Comparison of ENCODE assay signal across 9 mouse cellular contexts in genomic region chr15:28109916-28110315, GRCm38 (mm10).
DNase-seq lines count a peak whose midpoint lies in the region; ATAC-seq lines count a peak whose summit lies in the region.
"Had no signal": no experiment of that assay in that cellular context is flagged by ENCODE, and none has a peak within 500 bp of the region (broad histone marks: within the 10 kb centered on the region; RNA-seq: fewer than 3 reads in every experiment).

No protein-coding gene starts in this region.

- no peaks in the 10 kb centered on the region for H3K36me3 ChIP-seq in forebrain, embryonic 16.5 days (ENCODE audit: control insufficient read depth, insufficient read depth)

- 8% methylated on average over 8 of the region's 8 CpGs for WGBS in forebrain, embryonic 16.5 days

- H3K27ac ChIP-seq in forebrain, embryonic 16.5 days (ENCODE audit: low read length) = no peak overlapping the region

- H3K4me2 ChIP-seq in forebrain, embryonic 16.5 days (ENCODE audit: low read length) = peak overlapping the region; percentile 18; the same call in 1 of the 2 replicates

- DNase-seq in layer of hippocampus, adult 11-12 months (ENCODE audit: low spot score) = peak; percentile 53
- DNase-seq in layer of hippocampus, postnatal 25 days (ENCODE audit: extremely low spot score in 1 of 2, low spot score in 1 of 2) = no peak
- DNase-seq in layer of hippocampus, adult 9-11 months = peak; percentile 75
- peak; percentile 27 for DNase-seq in right cerebral cortex, postnatal 14 days
- no peak for DNase-seq in gastrocnemius, adult 8-10 months (ENCODE audit: low spot score in 2 of 2)
- no peak for DNase-seq in thymus, postnatal 14 days
- no peak for DNase-seq in cerebellum, adult 9-11 months
- DNase-seq: liver had no signal

- no peaks in the 10 kb centered on the region for H3K27me3 ChIP-seq in forebrain, embryonic 16.5 days (replicated peaks; ENCODE audit: control insufficient read depth, insufficient read depth, low read length)

- H3K9ac ChIP-seq in forebrain, embryonic 16.5 days (replicated peaks; ENCODE audit: low read depth, low read length) = no peak overlapping the region

- ATAC-seq in forebrain, embryonic 16.5 days = peak; percentile 91

- peaks cover 8% of the 10 kb centered on the region for H3K4me1 ChIP-seq in forebrain, embryonic 16.5 days (replicated peaks; ENCODE audit: control insufficient read depth, insufficient read depth, low read length)

- H3K4me3 ChIP-seq in forebrain, embryonic 16.5 days (replicated peaks; ENCODE audit: low read length) = no peak overlapping the region

- no peaks in the 10 kb centered on the region for H3K9me3 ChIP-seq in forebrain, embryonic 16.5 days (ENCODE audit: control insufficient read depth, low read length)

Comparison
In these comparisons a context has a peak if more than half of its experiments do, and no peak if none do; other contexts are left out.
1. DNase-seq: peak in layer of hippocampus, adult 11-12 months (single experiment), layer of hippocampus, adult 9-11 months (single experiment) and right cerebral cortex, postnatal 14 days (single experiment); none in layer of hippocampus, postnatal 25 days (0 of 2), gastrocnemius, adult 8-10 months (0 of 2), thymus, postnatal 14 days (single experiment) and cerebellum, adult 9-11 months (single experiment).